Mouse (Mus musculus): ENCODE results near the gene Rapgef2. TPM values are rescaled to one million over a fixed set of nuclear protein-coding genes. Genes with fewer than 3 reads are reported as not detected.

Rapgef2 gene
- polyA plus RNA-seq, 2 experiments from 2014 or later: 4.3 to 5.8 TPM

DNA sequence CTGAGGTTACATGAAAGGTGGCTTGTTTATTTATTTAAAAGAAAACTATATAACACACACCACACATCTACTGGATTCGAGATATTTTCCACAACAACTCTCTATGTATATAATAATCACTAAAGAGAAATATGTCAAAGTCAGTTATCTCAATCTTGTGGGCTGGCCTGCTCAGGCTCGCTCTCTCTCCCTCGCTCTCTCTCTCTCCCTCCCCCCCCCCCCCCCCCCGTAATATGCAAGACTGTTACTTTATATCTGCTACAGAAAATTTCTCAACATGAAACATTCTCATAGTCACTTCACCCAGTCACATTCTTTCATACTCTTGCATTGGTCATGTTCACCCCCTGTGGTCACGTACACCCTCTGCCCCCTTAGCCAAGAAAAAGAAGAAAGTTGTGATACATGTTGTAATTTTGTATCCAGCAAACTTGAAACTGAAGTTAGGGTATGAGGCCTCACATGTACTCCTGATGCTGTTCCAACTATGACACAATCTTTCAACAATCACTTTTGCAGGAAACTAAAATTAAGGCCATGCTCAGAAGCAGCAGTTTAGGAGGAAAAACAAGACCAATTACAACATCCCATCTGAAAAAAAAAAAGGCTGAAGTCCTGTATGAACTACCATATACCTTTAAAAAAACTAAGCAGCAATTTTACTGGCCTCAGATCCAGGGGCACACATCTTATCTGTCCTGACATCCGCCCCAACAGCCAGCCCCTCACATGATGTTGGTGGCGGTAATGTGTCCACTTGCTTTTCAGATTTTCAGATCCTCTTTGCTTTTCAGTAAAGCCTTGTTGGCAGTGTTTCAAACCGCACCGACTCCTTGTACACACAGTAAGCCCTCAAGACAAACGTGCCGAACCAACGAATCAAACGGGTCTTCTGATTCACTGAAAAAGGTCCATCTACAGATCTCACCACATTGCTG is 52.6 kb downstream of the Rapgef2 start:
- ATAC-seq: no peak

DNA sequence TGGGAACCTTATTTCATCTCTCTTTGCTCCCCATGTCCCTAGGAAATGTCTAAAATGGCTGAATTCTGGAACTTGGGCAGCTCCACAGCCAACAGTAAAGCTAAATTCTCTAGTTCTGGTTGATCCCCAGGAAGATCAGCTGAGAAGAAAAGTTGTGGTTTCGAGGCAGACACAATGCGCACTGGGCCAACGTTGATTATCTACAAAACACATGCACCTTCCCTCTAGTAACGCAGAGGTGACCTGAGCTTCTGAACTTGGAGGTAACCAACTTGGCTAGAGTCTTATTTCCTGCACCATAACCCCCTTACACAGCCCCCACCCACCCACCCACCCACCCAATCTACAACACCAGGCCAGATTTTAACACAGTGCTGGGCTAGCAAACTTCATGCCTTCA is 55.6 kb downstream of the Rapgef2 start:
- ATAC-seq: no peak

DNA sequence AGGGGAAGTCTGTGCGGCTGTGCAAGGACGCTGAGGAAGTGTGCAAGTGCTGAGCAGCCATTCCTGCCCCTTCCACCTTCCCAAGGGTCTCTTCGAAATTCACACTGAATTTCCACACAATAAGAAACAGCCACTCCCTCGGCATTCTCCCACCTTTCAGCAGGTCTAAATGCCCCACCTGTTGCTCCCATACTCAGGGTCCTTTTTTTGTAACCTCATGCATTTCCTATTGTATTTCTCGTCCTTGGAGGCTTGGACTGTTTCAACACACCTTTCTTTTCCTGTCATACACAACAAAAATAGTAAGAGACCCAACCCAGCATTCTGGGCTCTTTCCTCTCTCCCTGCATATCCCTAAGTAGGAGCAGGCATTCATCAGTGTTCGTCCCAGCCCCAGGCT is 56.8 kb downstream of the Rapgef2 start:
- no peak for ATAC-seq

DNA sequence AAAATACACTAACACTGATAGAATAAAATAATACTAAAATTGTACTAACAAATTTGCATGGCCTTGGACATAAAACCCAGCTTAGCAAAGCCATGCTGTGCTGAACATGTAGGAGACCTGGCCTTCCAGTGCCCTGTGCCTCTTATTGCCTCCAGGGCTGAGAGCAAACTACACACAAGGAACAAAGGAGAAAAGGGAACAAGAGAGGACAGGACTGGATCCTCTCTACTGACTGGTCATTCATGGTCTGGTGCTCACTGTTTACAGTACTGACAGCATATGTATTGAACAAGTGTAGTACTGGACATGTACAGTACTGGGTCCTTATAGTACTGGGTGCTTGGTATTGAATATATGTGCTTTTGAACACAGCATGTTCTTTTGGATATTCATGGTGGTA is 58.0 kb downstream of the Rapgef2 start:
- ATAC-seq: no peak

- ATAC-seq: peak; percentile 86
Observed at GRCm38 (mm10) chr3:79227356-79228088, 58.8 kb downstream of the Rapgef2 start.

GRCm38 (mm10) chr3:79226807-79227206 is 59.5 kb downstream of the Rapgef2 start:
- ATAC-seq: peak; percentile 26

GRCm38 (mm10) chr3:79225888-79226287 is 60.4 kb downstream of the Rapgef2 start:
- ATAC-seq: no peak

- no peak for ATAC-seq
Observed at GRCm38 (mm10) chr3:79224352-79224751, 62.0 kb downstream of the Rapgef2 start.

GRCm38 (mm10) chr3:79223281-79223680 is 63.0 kb downstream of the Rapgef2 start:
- no peak for ATAC-seq

- ATAC-seq: no peak
Observed at GRCm38 (mm10) chr3:79222192-79222960, 63.9 kb downstream of the Rapgef2 start.

DNA sequence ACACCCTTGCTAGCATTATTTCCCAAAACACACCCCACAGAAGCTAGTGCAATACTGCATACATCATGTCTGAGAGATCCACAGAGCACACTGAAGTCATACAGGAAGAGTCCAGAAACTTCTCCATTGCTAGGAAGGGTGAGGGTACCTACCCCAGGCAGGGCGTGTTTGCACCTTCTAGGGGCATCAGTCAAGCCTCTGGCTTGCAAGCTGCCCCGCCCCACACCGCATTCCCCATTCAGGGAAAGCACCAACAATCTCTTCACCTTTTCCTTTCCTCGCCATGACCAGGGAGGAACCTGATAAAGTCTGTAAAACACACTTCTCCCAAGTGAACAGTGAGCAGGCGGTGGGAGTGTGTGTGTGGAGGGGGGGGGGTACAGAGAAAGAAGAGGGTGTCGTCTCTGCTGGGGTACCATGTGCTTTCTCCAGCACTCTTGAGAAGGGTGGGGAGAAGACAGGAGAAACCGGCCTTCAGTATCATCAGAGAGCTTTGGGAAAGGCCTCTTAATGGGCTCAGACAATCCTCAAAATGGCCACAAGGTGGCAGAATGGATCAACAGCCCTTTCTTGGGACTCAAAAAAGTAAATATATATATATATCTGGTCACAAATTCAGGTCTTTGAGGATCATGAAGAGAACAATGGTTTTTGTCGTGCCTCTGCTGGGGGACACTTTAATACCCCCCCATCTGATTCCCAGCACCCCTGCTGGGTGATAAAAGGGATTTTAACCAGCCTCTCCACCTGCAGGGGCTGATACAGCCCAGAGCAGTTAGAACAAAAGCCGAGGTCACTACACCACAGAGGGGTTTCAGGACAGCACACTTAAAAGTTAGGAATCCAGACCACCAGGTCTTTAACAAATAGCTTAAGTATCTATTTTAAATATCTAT is 64.8 kb downstream of the Rapgef2 start:
- peak; percentile 78 for ATAC-seq

GRCm38 (mm10) chr3:79219144-79219930 is 67.0 kb downstream of the Rapgef2 start:
- no peak for ATAC-seq

DNA sequence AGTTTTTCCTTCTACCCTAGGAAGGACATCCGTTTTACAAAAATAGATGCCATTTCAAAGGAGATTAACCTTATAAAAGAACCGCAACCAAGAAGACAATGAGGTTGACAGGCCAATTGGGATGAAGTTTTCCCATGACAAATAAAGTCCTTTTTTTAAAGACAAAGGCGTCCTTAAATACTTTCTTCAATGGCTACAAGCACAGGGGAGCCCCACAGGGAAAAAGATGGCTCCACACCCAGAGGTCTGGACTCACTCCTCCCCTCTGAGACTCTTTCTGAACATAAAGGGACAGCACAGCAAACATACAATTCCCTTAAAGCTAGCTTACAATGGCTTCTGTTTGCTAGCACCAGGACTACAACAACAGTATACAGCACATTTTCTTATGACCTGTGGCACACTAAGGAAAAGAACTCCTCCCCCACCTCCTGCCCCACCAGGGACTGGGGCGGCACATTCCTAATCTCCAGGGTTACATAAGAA is 67.7 kb downstream of the Rapgef2 start:
- no peak for ATAC-seq

GRCm38 (mm10) chr3:79210243-79210642 is 76.1 kb downstream of the Rapgef2 start:
- ATAC-seq: no peak

DNA sequence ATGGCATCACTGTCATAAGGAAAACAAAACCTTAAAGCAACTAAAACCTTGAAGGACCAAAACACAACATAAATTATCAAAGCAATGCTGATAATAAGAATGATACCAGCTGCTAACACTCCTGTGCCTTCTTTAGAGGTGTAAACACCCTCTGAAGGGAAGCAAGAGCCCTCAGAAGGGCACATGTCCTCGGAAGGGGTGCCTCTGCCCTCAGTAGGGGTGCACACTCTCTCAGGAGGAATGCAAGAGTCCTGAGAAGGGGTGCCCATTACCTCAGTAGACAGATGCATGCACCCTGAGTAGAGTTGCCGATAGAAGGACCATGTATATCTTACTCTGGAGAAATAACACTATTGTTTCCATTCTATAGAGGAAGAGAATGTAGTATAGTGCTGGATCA is 79.1 kb downstream of the Rapgef2 start:
- ATAC-seq: no peak

DNA sequence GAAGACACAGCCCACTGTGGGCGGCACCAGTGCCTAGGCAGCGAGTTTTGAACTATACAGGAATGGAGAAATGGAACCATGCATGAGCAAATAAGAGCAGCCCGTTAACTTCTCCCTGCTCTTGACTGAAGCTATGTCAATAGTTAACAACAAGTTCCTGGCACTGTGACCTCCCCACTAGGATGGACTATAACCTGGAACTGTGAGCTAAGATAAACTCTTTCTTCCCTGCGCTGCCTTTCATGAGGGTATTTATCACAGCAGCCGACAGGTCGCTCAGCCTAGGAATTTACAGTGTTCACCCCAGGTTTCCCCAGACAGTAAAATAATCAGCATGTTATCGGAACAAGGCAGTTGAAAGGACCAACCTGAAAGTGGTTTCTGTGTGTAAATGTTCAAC is 79.8 kb downstream of the Rapgef2 start:
- no peak for ATAC-seq

DNA sequence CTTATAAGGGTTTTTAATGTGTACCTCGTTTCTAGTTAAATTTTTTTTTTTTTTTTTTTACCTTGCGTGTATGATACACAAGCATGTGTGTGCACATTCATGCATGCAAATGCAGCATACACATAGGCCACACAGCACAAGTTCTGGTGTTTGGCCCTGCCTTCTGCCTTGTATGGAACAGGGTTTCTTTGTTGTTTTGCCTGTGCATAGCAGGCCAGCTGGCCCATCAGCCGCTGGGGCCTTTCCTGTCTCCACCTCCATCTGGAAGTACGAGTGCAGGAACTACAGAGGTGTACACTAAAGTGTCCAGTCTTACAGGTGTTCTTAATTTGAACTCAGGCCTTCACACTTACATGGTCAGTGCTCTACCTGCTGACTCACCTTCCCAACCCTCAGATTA is 80.3 kb downstream of the Rapgef2 start:
- ATAC-seq: no peak

DNA sequence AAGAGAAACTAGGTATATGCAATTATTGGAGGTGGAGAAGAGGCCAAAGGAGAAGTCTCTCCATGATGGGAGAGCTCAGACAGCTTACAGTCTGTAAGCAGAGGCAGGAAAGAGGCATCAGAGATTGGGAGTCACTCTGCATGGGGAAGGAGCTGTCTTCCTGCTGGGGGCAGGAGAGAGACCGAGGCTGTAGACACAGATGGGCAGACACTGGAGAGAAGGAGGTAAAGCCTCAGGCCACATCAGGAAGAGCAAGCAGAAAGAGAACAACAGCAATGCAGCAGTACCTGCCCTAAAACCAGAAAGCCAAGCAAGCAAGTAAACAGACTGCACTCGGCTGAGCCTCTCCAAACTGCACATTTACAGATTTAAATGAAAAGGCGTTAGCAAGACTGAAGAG is 81.2 kb downstream of the Rapgef2 start:
- ATAC-seq: no peak

DNA sequence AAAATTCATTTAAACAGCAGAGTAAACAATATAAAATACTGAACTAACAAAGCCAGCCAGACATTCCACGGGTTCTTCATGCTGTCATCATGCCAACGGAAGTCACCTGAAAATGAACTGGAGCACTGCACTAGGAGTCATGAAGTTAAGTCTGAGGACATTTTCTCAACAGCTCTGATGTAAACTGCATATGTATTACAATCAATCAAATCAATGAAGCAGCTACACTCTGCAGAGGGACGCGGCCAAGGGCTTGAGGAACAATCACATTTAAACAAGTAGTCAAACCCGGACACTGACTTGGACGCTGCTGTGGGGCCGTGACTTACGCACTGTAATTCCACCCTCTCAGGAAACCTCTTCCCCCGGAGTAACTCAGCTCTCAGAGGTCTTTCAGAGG is 82.1 kb downstream of the Rapgef2 start:
- ATAC-seq: no peak

DNA sequence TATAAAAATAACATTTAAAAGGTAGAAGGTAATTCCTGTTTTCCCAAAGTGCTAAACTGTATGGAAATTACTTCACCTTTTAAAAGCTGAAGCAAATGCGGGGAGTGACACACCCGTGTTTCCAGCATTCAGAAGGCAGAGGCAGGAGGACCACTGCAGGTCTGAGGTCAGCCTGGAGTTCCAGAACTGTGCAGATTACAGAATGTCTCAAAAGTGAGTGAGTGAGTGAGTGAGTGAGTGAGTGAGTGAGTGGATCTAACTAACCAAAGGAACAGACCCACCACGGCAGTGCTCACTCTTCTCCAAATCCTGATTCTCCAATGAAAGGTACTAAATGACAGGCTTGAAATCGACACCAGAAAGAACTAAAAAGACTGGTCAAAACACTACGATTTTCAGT is 82.5 kb downstream of the Rapgef2 start:
- no peak for ATAC-seq

GRCm38 (mm10) chr3:79203178-79203577 is 83.1 kb downstream of the Rapgef2 start:
- ATAC-seq: no peak

Data from activated CD4-positive, CD25-positive, alpha-beta regulatory T cell, adult 4 months (primary cell).